Mouse (Mus musculus) forebrain, embryonic 15.5 days (tissue): ENCODE data around the gene Poln. TPM values are rescaled to one million over a fixed set of nuclear protein-coding genes. Genes with fewer than 3 reads are reported as not detected.

Source experiments
- ATAC-seq: fragments of 200-750 bp; cut with Nextera tagmentation; replicated peaks from 2 replicates; pipeline ENCODE4 v1.8.0; 2017; ENCODE audit warnings: mild to moderate bottlenecking, moderate TSS enrichment, moderate library complexity
- H3K27ac ChIP-seq: fragments of 300-500 bp; sonication (generic); replicated peaks from 2 replicates; pipeline ENCODE4 v1.5.1; 2015; ENCODE audit warnings: mild to moderate bottlenecking, inconsistent platforms
- H3K27me3 ChIP-seq: fragments of 300-500 bp; sonication (generic); 2 replicates; pipeline ENCODE4 v1.6.1; 2015; ENCODE audit warnings: inconsistent platforms
- H3K36me3 ChIP-seq: fragments of 300-500 bp; sonication (generic); 2 replicates; pipeline ENCODE4 v1.6.1; 2015; ENCODE audit warnings: mild to moderate bottlenecking, inconsistent platforms
- H3K4me1 ChIP-seq: fragments of 300-500 bp; sonication (generic); 2 replicates; pipeline ENCODE4 v1.6.1; 2015; ENCODE audit warnings: inconsistent platforms
- H3K4me2 ChIP-seq: fragments of 300-500 bp; sonication (generic); replicated peaks from 2 replicates; pipeline ENCODE4 v1.6.1; 2015; ENCODE audit warnings: mild to moderate bottlenecking, inconsistent platforms
- H3K4me3 ChIP-seq: fragments of 300-500 bp; sonication (generic); 2 replicates; pipeline ENCODE4 v1.5.1; 2015; ENCODE audit warnings: mild to moderate bottlenecking, inconsistent platforms
- H3K9ac ChIP-seq: fragments of 300-500 bp; sonication (generic); replicated peaks from 2 replicates; pipeline ENCODE4 v1.6.1; 2015; ENCODE audit warnings: mild to moderate bottlenecking, inconsistent platforms
- H3K9me3 ChIP-seq: fragments of 300-500 bp; sonication (generic); 2 replicates; pipeline ENCODE4 v1.6.1; 2016; ENCODE audit warnings: inconsistent platforms
- WGBS: fragments of 180-500 bp; shearing (Covaris S2); methylation state at CpG from one replicate; pipeline ENCODE4 v1.1.7; 2015; ENCODE audit warnings: mixed read lengths; 5-methylcytosine and 5-hydroxymethylcytosine counted together
- polyA plus RNA-seq: library from polyadenylated mRNA; unstranded; fragments of >200 nt; fragmentation: Nextera tagmentation; extraction: Ambion mirVana; gene quantifications from 2 replicates; pipeline ENCODE4 v1.2.1, GENCODE M21; 2015

Gene Poln
- polyA plus RNA-seq, 1 experiment from 2014 or later = 0.34 TPM

DNA sequence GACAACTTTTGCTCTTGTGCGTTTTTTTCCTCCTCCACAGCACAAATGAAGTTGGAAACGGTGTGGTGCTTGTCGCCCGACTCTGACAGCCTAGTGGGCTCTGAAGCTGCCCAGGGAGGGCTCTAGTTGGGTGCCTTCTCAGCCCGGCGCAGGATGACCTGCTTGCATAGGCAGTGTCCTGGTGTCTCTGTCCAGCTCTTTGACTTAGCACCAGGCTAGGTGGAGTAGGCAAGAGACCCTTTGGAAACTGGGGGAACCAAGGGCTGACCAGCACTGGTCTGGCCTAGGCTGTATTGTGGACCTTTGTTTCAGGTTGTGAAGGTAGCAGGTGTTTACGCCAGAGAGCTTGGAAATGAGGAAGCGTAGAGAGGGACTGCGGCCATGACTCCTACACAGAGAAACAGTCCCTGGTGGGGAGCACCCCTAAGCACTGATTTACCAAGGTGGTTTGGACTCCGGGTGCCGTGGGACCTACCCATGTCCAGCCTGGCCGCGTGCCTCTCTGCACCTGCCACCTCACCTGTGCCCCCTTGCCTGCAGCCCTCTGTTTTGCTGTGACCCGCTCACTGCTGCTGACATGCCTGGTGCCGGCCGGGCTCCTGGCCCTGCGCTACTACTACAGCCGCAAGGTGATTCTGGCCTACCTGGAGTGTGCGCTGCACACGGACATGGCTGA is 171.3 kb downstream of the Poln start:
- Histone ChIP-seq H3K9me3 (no peaks in the 10 kb centered on the region), H3K4me3 (peak overlapping the region; percentile 89), H3K4me1 (peaks cover 47% of the 10 kb centered on the region), H3K27ac (no peak overlapping the region), H3K9ac (peak overlapping the region; percentile 91), H3K36me3 (peaks cover 7% of the 10 kb centered on the region; the same call in 1 of the 2 replicates), H3K27me3 (no peaks in the 10 kb centered on the region), H3K4me2 (peak overlapping the region; percentile 79)
- ATAC-seq = no peak
- WGBS = 72% methylated on average over 20 of the region's 20 CpGs

DNA sequence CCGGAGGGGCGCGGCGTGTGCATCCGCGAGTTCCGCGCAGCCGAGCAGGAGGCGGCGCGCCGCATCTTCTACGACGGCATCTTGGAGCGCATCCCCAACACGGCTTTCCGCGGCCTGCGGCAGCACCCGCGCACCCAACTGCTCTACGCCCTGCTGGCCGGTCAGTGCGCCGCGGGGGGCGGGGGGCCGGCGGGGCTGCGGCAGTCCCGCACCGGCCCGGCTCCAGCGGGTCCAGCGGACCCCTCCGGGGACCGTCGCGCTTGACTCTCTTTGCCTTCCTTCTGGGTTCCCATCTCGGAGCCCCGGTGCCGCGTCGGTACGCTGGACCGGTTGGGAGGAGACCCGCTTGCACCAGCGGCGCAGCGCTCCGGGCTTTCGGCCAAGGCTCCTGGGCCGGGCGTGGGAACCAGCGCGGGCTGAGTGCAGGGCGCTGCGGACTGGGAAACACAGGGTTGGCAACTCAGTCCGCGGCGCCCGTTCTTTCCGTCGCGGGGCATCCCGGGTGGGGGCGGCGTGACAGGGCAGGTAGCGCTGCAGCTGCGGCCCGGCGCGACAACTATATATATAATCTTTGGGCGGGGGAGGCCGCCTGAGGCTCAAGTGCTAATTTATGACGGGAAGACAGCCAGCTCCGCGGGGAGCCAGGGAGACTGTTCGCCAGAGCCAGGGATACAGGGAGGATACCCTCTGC is 172.1 kb downstream of the Poln start:
- peak overlapping the region; percentile 79 for H3K4me2 ChIP-seq
- ATAC-seq = peak; percentile 35
- WGBS = 0% methylated on average over 77 of the region's 80 CpGs

DNA sequence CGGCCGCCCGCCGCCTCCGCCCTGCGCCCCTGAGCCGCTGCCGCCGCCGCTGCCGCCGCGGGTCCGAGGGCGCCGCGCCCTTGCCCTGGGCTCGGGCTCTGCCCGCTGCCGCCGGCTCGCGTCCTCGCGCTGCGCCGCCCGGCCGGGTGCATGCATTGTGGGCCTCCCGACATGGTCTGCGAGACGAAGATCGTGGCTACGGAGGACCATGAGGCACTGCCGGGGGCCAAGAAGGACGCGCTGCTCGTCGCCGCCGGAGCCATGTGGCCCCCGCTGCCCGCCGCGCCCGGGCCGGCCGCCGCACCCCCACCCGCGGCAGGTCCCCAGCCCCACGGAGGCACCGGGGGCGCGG is 172.6 kb downstream of the Poln start:
- under 1% methylated on average over 51 of the region's 55 CpGs for WGBS
- H3K4me2 ChIP-seq = peak overlapping the region; percentile 79
- H3K9me3 ChIP-seq = no peaks in the 10 kb centered on the region
- peaks cover 39% of the 10 kb centered on the region for H3K4me1 ChIP-seq
- H3K9ac ChIP-seq = peak overlapping the region; percentile 91
- H3K27ac ChIP-seq = peak overlapping the region; percentile 96
- no peak for ATAC-seq
- H3K27me3 ChIP-seq = no peaks in the 10 kb centered on the region
- peaks cover 7% of the 10 kb centered on the region; the same call in 1 of the 2 replicates for H3K36me3 ChIP-seq
- H3K4me3 ChIP-seq = peak overlapping the region; percentile 89

More for the DNA sequence above, 172.1 kb downstream of the Poln start:
- no peaks in the 10 kb centered on the region for H3K9me3 ChIP-seq
- peak overlapping the region; percentile 96 for H3K27ac ChIP-seq
- peak overlapping the region; percentile 91 for H3K9ac ChIP-seq
- peaks cover 40% of the 10 kb centered on the region for H3K4me1 ChIP-seq
- peaks cover 7% of the 10 kb centered on the region; the same call in 1 of the 2 replicates for H3K36me3 ChIP-seq
- no peaks in the 10 kb centered on the region for H3K27me3 ChIP-seq
- H3K4me3 ChIP-seq = peak overlapping the region; percentile 89

DNA sequence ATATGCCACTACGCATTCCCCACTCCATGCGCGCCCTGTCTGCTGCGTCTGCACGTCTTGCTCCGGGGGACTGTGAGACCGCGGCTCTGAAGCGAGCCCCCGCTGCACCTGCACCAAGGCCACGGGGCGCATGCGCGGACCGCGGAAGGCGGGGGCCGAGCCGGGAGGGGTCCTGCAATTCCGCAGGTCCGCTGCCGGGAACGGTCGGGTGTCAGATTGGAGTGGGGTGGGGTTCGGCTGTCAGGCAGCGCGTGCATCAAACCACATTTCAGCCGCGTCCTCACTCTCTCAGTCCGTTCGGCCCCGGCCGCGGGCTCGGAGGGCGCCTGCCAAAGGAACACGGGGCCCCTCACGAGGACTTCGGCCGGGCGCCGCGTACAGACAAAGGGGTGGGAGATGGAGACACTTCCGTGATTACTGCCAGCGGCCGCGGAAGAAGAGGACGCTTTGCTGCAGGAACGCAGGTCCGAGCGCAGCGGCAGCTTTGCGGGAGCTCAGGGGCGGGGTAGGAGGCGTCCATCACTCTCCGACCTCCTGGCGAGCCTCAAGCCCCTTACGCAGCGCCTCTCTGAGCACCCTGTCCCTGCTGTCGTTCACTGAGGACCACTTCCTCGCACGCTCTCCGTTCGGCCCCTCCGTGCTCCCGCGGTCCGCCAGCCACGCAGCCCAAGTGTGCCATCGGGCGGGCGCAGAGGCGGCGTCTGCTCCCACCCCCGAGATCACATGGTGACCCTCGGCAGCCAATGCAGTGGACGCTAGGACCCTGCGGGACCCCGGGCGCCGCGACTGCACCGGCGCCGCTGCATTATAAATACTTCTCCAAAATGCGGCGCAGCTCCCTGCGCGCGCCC is 173.2 kb downstream of the Poln start, which contains the start of gene Nat8l:
TSS of gene Nat8l (plus strand) at position 142 of the 851 bp plus-strand sequence.
- peak within 1 kb of the TSS; percentile 96 for H3K27ac ChIP-seq
- H3K9ac ChIP-seq = peak within 1 kb of the TSS; percentile 91
- peaks cover 39% of the 10 kb centered on the region for H3K4me1 ChIP-seq
- peaks cover 2% of the 10 kb centered on the region; the same call in 1 of the 2 replicates for H3K36me3 ChIP-seq
- ATAC-seq = peak; percentile 86
- under 1% methylated on average over 90 of the region's 90 CpGs for WGBS
- peak within 1 kb of the TSS; percentile 89 for H3K4me3 ChIP-seq
- peak within 1 kb of the TSS; percentile 79 for H3K4me2 ChIP-seq
- no peaks in the 10 kb centered on the region for H3K9me3 ChIP-seq
- no peaks in the 10 kb centered on the region for H3K27me3 ChIP-seq

DNA sequence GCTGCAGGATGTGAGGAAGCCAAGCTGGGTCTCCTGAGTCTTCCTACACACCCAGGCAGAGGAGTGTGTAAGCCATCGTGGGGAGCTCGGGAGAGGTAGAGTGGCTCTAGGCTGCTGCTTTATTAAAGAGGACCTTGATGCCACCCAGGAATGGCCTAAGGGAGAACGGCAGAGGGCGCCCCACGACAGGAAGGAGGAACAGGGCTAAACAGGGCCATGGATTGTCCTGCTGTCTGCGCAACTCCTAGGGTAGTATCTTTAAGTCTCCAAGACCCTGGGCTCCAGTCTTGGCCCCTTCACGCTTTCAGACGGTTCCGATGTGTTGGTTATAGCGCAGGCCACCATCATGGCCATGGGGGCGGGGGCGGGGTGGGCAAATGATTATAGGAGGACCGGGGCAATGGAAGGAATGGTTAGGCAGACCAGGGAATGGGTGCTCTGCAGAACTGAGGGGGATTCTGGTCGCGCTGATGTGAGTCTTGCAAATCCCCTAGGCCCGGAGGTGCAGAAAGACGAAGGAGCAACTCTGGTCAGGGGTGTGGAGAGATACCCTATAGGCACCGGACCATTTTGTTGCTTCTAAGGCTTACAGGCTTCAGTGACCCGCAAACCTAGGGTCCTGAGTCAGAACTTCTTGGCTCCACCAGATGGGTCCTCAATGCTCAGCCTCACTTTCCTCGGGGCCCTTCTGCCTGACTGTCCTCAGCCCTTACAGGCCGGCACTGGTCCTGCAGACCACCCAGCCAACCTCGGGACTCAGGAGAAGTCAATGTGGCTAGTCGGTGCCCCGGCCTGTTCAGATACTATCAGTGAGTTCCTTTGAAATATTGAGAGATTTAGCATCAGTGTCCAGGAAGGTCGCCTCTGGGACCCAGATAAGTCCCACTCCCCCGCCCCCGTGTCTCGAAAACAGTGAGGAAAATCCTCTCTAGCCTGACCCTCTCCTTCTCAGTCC is 174.3 kb downstream of the Poln start:
- Histone ChIP-seq H3K4me2 (peak overlapping the region; percentile 79), H3K9me3 (no peaks in the 10 kb centered on the region), H3K27ac (peak overlapping the region; percentile 96), H3K27me3 (no peaks in the 10 kb centered on the region), H3K4me1 (peaks cover 36% of the 10 kb centered on the region), H3K9ac (peak overlapping the region; percentile 91), H3K4me3 (peak overlapping the region; percentile 89), H3K36me3 (no peaks in the 10 kb centered on the region)
- WGBS = 30% methylated on average over 28 of the region's 28 CpGs
- ATAC-seq = no peak; the same call in 1 of the 2 replicates

DNA sequence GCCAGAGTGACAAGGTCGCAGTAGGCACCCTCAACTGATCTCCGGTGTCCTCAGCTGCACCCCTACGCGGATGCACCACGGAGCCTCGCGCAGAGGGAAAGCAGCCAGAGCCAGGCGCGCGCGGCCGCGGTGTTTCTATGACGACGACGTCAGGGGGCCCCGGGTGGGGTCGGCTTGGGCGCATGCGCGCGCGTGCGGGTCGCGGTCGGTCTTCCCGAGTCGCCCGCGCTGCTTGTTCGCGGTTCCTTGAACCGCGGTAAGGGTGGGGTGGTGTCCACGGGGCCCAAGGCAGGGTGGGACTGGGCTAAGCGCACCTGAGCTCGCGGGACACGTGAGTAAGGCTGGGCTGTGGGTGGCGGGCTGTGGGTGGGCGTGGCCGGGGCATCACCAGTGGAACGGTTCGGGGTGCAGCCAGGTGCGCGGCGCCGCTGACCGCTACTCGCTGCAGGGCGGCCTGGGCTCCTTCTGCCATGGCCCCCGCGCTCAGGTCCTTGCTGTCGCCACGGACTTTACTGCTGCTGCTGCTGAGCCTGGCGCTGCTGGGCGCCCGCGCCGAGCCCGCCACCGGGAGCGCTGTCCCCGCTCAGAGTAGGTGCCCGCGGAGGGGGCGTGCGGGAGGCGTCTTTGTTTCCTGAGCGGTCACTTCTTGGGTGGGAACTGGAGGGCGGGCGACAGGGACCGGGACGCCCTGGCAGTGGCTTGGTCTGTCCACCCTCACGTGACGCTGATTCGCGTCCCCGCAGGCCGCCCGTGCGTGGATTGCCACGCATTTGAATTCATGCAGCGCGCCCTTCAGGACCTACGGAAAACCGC is 185.7 kb downstream of the Poln start, which contains the start of gene Gm1673:
TSS of gene Gm1673 (plus strand) at position 125 of the 813 bp plus-strand sequence.
- Histone ChIP-seq H3K4me3 (peak within 1 kb of the TSS; percentile 94), H3K4me2 (peak within 1 kb of the TSS; percentile 64), H3K9ac (peak within 1 kb of the TSS; percentile 96), H3K27me3 (no peaks in the 10 kb centered on the region), H3K4me1 (peaks cover 38% of the 10 kb centered on the region), H3K9me3 (no peaks in the 10 kb centered on the region), H3K27ac (peak within 1 kb of the TSS; percentile 83), H3K36me3 (0 out of 2 replicates have a peak, but pooled peaks cover 7% of the 10 kb centered on the region)
- peak; percentile 89 for ATAC-seq
- under 1% methylated on average over 88 of the region's 88 CpGs for WGBS

DNA sequence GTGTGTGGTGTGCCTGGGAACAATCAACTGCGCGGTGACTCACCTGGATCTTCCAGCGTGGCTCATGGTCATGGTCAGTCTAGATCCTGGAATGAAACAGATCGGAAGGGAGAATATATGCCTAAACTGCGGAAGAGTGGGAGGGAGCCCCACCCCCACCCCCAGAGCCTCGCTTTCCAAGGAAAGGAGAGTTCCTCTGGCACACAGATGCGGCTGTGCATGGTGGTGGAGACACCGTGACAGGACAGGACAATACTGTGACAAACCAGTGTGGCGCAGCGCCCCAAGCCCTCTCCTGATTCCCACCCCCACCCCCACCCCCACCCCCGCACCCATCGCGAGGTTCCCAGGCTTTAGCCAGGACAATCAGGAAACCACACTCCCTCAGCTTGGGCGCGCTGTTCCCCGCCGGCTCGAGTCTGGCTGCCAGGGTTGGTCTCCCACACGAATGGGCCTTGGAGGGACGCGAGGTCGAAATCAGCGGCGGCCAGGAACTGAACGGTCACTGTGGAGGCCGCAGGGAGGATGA is 186.5 kb downstream of the Poln start:
- ATAC-seq = peak; percentile 52; the same call in 1 of the 2 replicates
- 3% methylated on average over 26 of the region's 26 CpGs for WGBS
- H3K4me2 ChIP-seq = peak overlapping the region; percentile 64
- peak overlapping the region; percentile 96 for H3K9ac ChIP-seq
- H3K27ac ChIP-seq = peak overlapping the region; percentile 83
- H3K4me1 ChIP-seq = peaks cover 38% of the 10 kb centered on the region
- H3K9me3 ChIP-seq = no peaks in the 10 kb centered on the region
- H3K36me3 ChIP-seq = 0 out of 2 replicates have a peak, but pooled peaks cover 6% of the 10 kb centered on the region
- peak overlapping the region; percentile 94 for H3K4me3 ChIP-seq
- no peaks in the 10 kb centered on the region for H3K27me3 ChIP-seq

DNA sequence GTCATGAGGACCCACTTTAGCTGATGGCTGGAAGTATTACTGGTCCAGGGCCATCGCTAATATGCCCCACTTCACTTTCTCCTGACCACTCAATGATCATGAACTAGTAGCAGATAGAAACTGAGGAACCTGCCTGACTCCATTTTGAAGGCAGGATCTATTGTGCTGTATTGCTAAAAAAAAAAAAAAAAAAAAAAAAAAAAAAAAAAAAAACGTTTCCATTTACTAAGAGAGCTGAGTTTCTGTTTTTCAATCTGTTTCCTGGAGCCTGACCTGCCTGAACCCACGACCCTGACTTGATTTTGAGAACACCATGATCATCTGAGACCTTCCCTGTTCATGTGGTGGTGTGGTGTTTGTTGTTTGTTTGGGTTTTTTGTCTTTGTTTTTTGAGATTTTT is 193.0 kb downstream of the Poln start:
- Histone ChIP-seq H3K4me3 (no peak overlapping the region), H3K36me3 (no peaks in the 10 kb centered on the region), H3K4me2 (no peak overlapping the region), H3K27ac (no peak overlapping the region), H3K9ac (no peak overlapping the region), H3K27me3 (no peaks in the 10 kb centered on the region), H3K9me3 (no peaks in the 10 kb centered on the region), H3K4me1 (no peaks in the 10 kb centered on the region)
- WGBS = 33% methylated on average over 3 of the region's 3 CpGs
- no peak for ATAC-seq

DNA sequence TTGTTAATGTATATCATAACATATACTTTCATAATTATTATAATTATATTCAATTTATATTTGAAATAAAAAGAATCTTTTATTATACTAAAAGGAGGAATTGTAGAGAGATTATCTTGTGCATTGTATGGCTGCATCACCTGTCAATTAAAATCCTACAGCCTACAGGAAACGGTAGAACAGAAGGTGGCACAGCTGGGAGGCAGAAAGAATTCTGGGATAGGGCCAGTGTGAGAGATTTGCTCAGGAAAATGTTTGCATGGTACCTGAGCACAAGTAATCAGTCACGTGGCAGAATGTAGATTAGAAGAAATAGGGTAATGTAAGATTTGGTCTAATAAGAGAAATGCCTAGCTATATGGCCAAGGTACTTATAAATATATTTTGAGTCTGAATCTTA is 194.5 kb downstream of the Poln start:
- Histone ChIP-seq H3K9me3 (no peaks in the 10 kb centered on the region), H3K36me3 (no peaks in the 10 kb centered on the region), H3K4me1 (no peaks in the 10 kb centered on the region), H3K27ac (no peak overlapping the region), H3K4me3 (no peak overlapping the region), H3K9ac (no peak overlapping the region), H3K27me3 (no peaks in the 10 kb centered on the region), H3K4me2 (no peak overlapping the region)
- WGBS = 40% methylated on average over 2 of the region's 2 CpGs
- ATAC-seq = no peak

DNA sequence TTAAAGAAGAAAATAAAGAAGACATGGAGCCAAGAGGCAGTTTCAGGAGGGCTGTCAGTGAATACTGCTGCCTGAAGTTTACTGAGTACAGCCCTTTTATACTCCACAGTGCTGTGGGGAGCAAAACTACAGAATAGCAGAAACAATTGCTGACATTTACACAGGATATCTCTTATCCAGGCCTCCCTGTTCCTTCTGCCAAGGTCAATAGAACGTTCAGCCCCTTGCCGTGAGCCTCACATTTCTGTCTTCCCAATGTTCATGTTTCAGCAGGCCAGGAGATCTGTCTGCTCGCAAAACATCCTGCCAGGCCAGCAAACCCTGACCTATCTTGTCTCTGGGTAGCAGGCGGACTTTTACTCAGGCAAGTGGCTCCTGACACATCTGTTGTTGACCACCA is 209.9 kb downstream of the Poln start:
- no peak overlapping the region for H3K9ac ChIP-seq
- H3K4me1 ChIP-seq = no peaks in the 10 kb centered on the region
- no peak overlapping the region for H3K4me3 ChIP-seq
- H3K9me3 ChIP-seq = no peaks in the 10 kb centered on the region
- no peak overlapping the region for H3K27ac ChIP-seq
- H3K4me2 ChIP-seq = no peak overlapping the region
- no peaks in the 10 kb centered on the region for H3K36me3 ChIP-seq
- no peak for ATAC-seq
- 80% methylated on average over 4 of the region's 4 CpGs for WGBS
- H3K27me3 ChIP-seq = no peaks in the 10 kb centered on the region
